Mouse (Mus musculus) CH12.LX (cell line): ENCODE data around the gene Bcl2a1c.
"Not testable (repeated sequence)": the region's sequence is repeated elsewhere in the genome, so short reads cannot be mapped to it uniquely, and the experiment has no call there.

Experiments used
- CTCF ChIP-seq, 2 experiments: IDR thresholded peaks in 1 of 2; conservative IDR thresholded peaks in 1 of 2; 2 replicates each; pipeline ENCODE4 v1.5.1; 2011 to 2012; ENCODE audit warnings: low read depth in 2 of 2, low read length in 2 of 2, improper control_type of control experiment in 1 of 2, inconsistent platforms in 1 of 2, mild to moderate bottlenecking in 1 of 2, moderate library complexity in 1 of 2
- EP300 ChIP-seq: IDR thresholded peaks from 2 replicates; pipeline ENCODE4 v1.6.1; 2011; ENCODE audit warnings: low read length, improper control_type of control experiment
- MAZ ChIP-seq: IDR thresholded peaks from 2 replicates; pipeline ENCODE4 v1.6.1; 2012; ENCODE audit warnings: low read depth, mild to moderate bottlenecking, inconsistent platforms, low read length, improper control_type of control experiment, moderate library complexity
- MEF2A ChIP-seq: IDR thresholded peaks from 2 replicates; pipeline ENCODE4 v1.6.1; 2014; ENCODE audit warnings: low read depth, mild to moderate bottlenecking, inconsistent platforms, low read length, improper control_type of control experiment, borderline replicate concordance
- POLR2A ChIP-seq: IDR thresholded peaks from 2 replicates; pipeline ENCODE4 v1.6.1; 2011; ENCODE audit warnings: low read depth, mild to moderate bottlenecking, improper control_type of control experiment, low read length
- UBTF ChIP-seq: IDR thresholded peaks from 2 replicates; pipeline ENCODE4 v1.6.1; 2012; ENCODE audit warnings: low read depth, mild to moderate bottlenecking, inconsistent platforms, low read length, improper control_type of control experiment, moderate library complexity
- USF1 ChIP-seq: IDR thresholded peaks from 2 replicates; pipeline ENCODE4 v1.6.1; 2014; ENCODE audit warnings: low read depth, mild to moderate bottlenecking, inconsistent platforms, low read length, improper control_type of control experiment
- ZNF384 ChIP-seq: IDR thresholded peaks from 2 replicates; pipeline ENCODE4 v1.6.1; 2012; ENCODE audit warnings: low read depth, low read length, improper control_type of control experiment, inconsistent platforms

- TF ChIP-seq ZNF384; POLR2A; UBTF; MAZ; CTCF (conservative IDR thresholded peaks at IDR 0.05 in 1 of 2, IDR thresholded peaks at IDR 0.05 in 1 of 2; ENCODE audit: low read depth in 2 of 2, low read length in 2 of 2): not testable (repeated sequence)
- TF ChIP-seq EP300 (peak; percentile 73; the same call in 1 of the 2 replicates), MEF2A (peak; percentile 83), USF1 (peak; percentile 61)
Measured at GRCm38 (mm10) chr9:114311752-114312151, 18.2 kb upstream of the Bcl2a1c start.
